Mouse (Mus musculus) embryo, embryonic 11.5 days (tissue): ENCODE data around the gene Htr2a.

Experiments
- DNase-seq: peaks from one replicate; pipeline ENCODE4 v3.0.0-alpha.2; 2012; ENCODE audit warnings: low read depth, low spot score

Gene Htr2a

GRCm38 (mm10) chr14:74640819-74641381 is at the start of gene Htr2a:
TSS of gene Htr2a (plus strand) at chr14:74640840.
- DNase-seq, result peak; percentile 14

- no peak for DNase-seq
These were observed 39.1 kb upstream of the Htr2a start for GRCm38 (mm10) chr14:74601333-74602087.

GRCm38 (mm10) chr14:74602543-74602942 is 38.1 kb upstream of the Htr2a start:
- peak; percentile 16 for DNase-seq

- DNase-seq, result no peak
These were observed 37.4 kb upstream of the Htr2a start for GRCm38 (mm10) chr14:74603131-74603766.

- no peak for DNase-seq
These were observed 29.3 kb upstream of the Htr2a start for GRCm38 (mm10) chr14:74611326-74611725.

GRCm38 (mm10) chr14:74618858-74619257 is 21.8 kb upstream of the Htr2a start:
- DNase-seq, result no peak

- DNase-seq, result no peak
These were observed 2.6 kb upstream of the Htr2a start for GRCm38 (mm10) chr14:74638071-74638470.

GRCm38 (mm10) chr14:74641668-74642230 is 1.1 kb downstream of the Htr2a start:
- DNase-seq, result no peak

- peak; percentile 67 for DNase-seq
These were observed 2.7 kb downstream of the Htr2a start for GRCm38 (mm10) chr14:74643296-74643695.

- no peak for DNase-seq
These were observed 5.6 kb downstream of the Htr2a start for GRCm38 (mm10) chr14:74646107-74646793.

- DNase-seq, result no peak
These were observed 9.4 kb downstream of the Htr2a start for GRCm38 (mm10) chr14:74650001-74650400.

GRCm38 (mm10) chr14:74651678-74652077 is 11.0 kb downstream of the Htr2a start:
- DNase-seq, result no peak

GRCm38 (mm10) chr14:74657227-74657626 is 16.6 kb downstream of the Htr2a start:
- no peak for DNase-seq

GRCm38 (mm10) chr14:74659411-74659841 is 18.8 kb downstream of the Htr2a start:
- DNase-seq, result no peak

GRCm38 (mm10) chr14:74672137-74673019 is 31.7 kb downstream of the Htr2a start:
- DNase-seq, result no peak

- no peak for DNase-seq
These were observed 32.3 kb downstream of the Htr2a start for GRCm38 (mm10) chr14:74673020-74673350.

- DNase-seq, result no peak
These were observed 32.9 kb downstream of the Htr2a start for GRCm38 (mm10) chr14:74673584-74673983.

GRCm38 (mm10) chr14:74679841-74680240 is 39.2 kb downstream of the Htr2a start:
- DNase-seq, result no peak

- no peak for DNase-seq
These were observed 43.8 kb downstream of the Htr2a start for GRCm38 (mm10) chr14:74684298-74684978.

- DNase-seq, result no peak
These were observed 51.3 kb downstream of the Htr2a start for GRCm38 (mm10) chr14:74691963-74692362.
